Mouse (Mus musculus): ENCODE measurements around the gene Olfr142. TPM values are rescaled to one million over a fixed set of nuclear protein-coding genes. Genes with fewer than 3 reads are reported as not detected.
"Not testable (repeated sequence)": the region's sequence is repeated elsewhere in the genome, so short reads cannot be mapped to it uniquely, and the experiment has no call there.

Olfr142 gene
- polyA plus RNA-seq (2012; ENCODE audit: insufficient read depth, insufficient read length, missing spikeins) = not detected in 2 replicates

DNA sequence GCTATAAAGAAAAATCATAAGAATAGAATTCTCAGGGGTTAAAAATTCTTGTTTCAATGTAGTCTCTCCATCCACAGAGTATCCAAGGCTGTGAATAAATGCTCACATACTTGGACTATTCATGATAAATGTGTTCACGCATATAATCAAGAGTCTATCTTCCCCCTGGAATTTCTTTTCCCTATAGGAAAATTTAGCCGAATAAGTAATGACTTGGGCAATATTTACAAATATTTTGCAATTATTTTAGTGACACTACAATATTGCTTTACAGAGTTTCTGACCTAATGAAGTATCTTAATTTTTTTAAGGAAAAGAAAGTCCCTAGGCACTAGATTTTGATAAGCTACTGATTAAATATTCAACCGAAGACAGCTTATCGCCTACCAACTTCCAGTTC, at the start of gene Olfr142:
Gene Olfr142 (minus strand): TSS at position 101 of the 400 bp plus-strand sequence.
- Histone ChIP-seq H3K4me3 (ENCODE audit: insufficient read depth, low read depth, low read length) (no peak within 1 kb of the TSS), H3K4me1 (ENCODE audit: control insufficient read depth, insufficient read depth, insufficient read length, low read length) (no peaks in the 10 kb centered on the region), H3K27ac (replicated peaks; ENCODE audit: low read depth, low read length) (no peak within 1 kb of the TSS)

DNA sequence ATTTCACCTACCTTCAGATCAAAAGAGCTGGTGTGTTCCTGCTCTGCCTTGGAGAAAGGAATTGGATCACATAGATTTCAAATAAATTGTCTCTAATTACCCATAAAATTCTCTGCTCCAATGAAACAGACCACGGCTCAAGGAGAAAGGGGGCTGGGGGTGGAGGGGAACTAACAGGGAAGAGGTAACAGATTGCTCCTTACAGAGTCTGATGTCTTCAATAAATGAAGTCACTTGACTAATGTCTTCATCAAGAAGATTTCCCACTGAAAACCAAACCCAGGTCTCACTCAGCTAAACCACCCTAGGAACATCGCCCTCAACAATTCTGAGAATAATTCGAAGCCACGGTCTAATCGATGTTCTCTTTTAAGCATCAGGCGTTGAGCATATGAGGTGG, 35.3 kb upstream of the Olfr142 start, which contains the start of gene Olfr1272:
Gene Olfr1272 (minus strand): TSS at position 101 of the 400 bp plus-strand sequence.
- Histone ChIP-seq H3K4me3 (ENCODE audit: insufficient read depth, low read depth, low read length) (no peak within 1 kb of the TSS), H3K27ac (replicated peaks; ENCODE audit: low read depth, low read length) (no peak within 1 kb of the TSS), H3K4me1 (ENCODE audit: control insufficient read depth, insufficient read depth, insufficient read length, low read length) (no peaks in the 10 kb centered on the region)

DNA sequence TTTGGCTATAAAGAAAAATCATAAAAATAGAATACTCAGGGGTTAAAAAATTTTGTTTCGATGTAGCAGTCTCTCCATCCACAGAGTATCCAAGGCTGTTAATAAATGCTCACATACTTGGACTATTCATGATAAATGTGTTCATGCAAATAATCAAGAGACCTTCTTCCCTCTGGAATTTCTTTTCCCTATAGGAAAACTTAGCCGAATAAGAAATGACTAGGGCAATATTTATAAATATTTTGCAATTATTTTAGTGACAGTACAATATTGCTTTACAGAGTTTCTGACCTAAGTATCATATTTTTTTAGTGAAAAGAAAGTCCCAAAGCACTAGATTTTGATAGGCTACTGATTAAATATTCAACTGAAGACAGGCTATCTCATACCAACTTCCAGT, 13.5 kb upstream of the Olfr142 start, which contains the start of gene Olfr1271:
Gene Olfr1271 (minus strand): TSS at position 101 of the 400 bp plus-strand sequence.
- no peak within 1 kb of the TSS for H3K4me3 ChIP-seq (ENCODE audit: insufficient read depth, low read depth, low read length)
- no peaks in the 10 kb centered on the region for H3K4me1 ChIP-seq (ENCODE audit: control insufficient read depth, insufficient read depth, insufficient read length, low read length)
- no peak within 1 kb of the TSS for H3K27ac ChIP-seq (replicated peaks; ENCODE audit: low read depth, low read length)

DNA sequence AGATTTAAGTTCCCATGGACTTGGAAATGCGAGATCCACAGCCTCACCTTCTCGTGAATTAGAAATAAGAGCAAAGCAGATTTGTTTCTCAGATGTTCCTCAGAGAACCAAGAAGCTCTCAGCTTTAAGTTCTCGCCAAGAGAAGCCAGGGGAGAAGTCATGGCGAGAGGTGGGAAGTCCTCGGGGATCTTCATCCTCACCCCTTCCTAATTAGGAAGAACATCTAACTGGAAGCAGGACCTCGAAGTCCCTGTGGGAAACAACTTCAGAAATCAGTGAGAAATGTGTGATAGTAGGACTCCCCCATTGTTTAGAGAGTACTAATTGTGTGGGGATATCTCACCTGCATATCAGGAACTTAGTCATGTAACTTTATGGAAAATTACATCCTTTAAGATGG, 33.0 kb downstream of the Olfr142 start, which contains the start of gene Olfr1506:
Gene Olfr1506 (minus strand): TSS at position 101 of the 400 bp plus-strand sequence.
- H3K4me3 ChIP-seq (ENCODE audit: insufficient read depth, low read depth, low read length); H3K4me1 ChIP-seq (ENCODE audit: control insufficient read depth, insufficient read depth, insufficient read length, low read length); H3K27ac ChIP-seq (replicated peaks; ENCODE audit: low read depth, low read length): not testable (repeated sequence)

Other genes starting within 250 kb of the Olfr142 start
- not detected in 2 replicates for gene Olfr1263, start 245.5 kb downstream of the Olfr142 start, polyA plus RNA-seq (2012; ENCODE audit: insufficient read depth, insufficient read length, missing spikeins)
- not detected in 2 replicates for gene Olfr1264, start 232.0 kb downstream of the Olfr142 start, polyA plus RNA-seq (2012; ENCODE audit: insufficient read depth, insufficient read length, missing spikeins)
- gene Olfr1265, start 222.3 kb downstream of the Olfr142 start, polyA plus RNA-seq (2012; ENCODE audit: insufficient read depth, insufficient read length, missing spikeins) = not detected in 2 replicates
- gene Olfr140, start 194.0 kb downstream of the Olfr142 start, polyA plus RNA-seq (2012; ENCODE audit: insufficient read depth, insufficient read length, missing spikeins) = not detected in 2 replicates
- gene Olfr1269, start 136.2 kb downstream of the Olfr142 start, polyA plus RNA-seq (2012; ENCODE audit: insufficient read depth, insufficient read length, missing spikeins) = not detected in 2 replicates
- not detected in 2 replicates for gene Olfr32, start 115.3 kb downstream of the Olfr142 start, polyA plus RNA-seq (2012; ENCODE audit: insufficient read depth, insufficient read length, missing spikeins)
- gene Olfr1270, start 104.5 kb downstream of the Olfr142 start, polyA plus RNA-seq (2012; ENCODE audit: insufficient read depth, insufficient read length, missing spikeins) = not detected in 2 replicates
- not detected in 2 replicates for gene Olfr1506, start 33.1 kb downstream of the Olfr142 start, polyA plus RNA-seq (2012; ENCODE audit: insufficient read depth, insufficient read length, missing spikeins)
- not detected in 2 replicates for gene Olfr1271, start 13.4 kb upstream of the Olfr142 start, polyA plus RNA-seq (2012; ENCODE audit: insufficient read depth, insufficient read length, missing spikeins)
- not detected in 2 replicates for gene Olfr1272, start 35.2 kb upstream of the Olfr142 start, polyA plus RNA-seq (2012; ENCODE audit: insufficient read depth, insufficient read length, missing spikeins)
- gene Gm13769, start 64.6 kb upstream of the Olfr142 start, polyA plus RNA-seq (2012; ENCODE audit: insufficient read depth, insufficient read length, missing spikeins) = not detected in 2 replicates
- not detected in 2 replicates for gene Olfr1274-ps, start 141.1 kb upstream of the Olfr142 start, polyA plus RNA-seq (2012; ENCODE audit: insufficient read depth, insufficient read length, missing spikeins)